Mouse (Mus musculus): ENCODE results near the gene Chmp6. TPM values are rescaled to one million over a fixed set of nuclear protein-coding genes. Genes with fewer than 3 reads are reported as not detected.
A peak's percentile ranks its signal among the peaks of the same experiment; 100 is the strongest.

Chmp6 gene
- polyA plus RNA-seq, 1 experiment from 2014 or later: 54.7 TPM

DNA sequence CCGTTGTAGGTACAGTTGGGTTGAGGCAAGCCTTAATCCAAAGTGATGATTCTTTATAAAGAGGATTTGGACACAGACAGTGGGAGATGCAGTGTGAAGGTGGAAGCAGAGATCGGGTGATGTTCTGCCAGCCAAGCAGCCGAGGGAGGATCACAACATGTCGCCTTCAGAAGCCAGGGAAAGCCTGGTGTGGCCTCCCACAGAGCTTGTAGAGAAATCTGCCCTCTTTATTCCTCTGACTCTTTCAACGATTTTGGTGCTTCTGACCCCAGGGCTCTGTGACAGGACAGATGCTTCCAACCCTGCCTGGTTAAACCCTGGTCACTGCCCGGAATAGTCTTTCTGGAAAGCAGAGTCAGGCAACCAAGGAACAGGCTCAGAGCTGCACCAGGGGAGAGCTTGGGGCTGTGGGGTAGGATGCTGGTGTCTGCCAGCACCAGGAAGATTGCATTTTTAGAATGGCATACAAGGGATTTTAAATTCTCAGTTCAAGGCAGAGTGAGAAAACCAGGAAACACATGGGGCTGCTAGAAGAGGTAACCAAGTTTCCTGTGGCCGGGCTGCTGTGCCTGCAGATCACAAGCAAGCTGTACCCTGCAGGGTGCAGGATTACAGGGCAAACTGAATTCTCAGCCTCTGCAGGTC is 6.1 kb upstream of the Chmp6 start:
- H3K27me3 ChIP-seq: peaks cover 15% of the 10 kb centered on the region
- DNase-seq (ENCODE audit: low read depth, low spot score) (no peak), ATAC-seq (no peak)
- ChIA-PET POLR2A (interaction anchor here (0.8 kb wide), 1 partner anchor 83 kb away, joined by 3 read pairs; no protein-coding TSS in a partner anchor), CTCF (interaction anchor here (1.5 kb wide), 1 partner anchor 84 kb away, joined by 4 read pairs; no protein-coding TSS in a partner anchor)
- TF ChIP-seq CTCF (IDR thresholded peaks at IDR 0.05): no peak
- in situ Hi-C loops (cut with MboI; ENCODE audit: low pct_unique_long_range_greater_than_20kb): loop anchor here (25.0 kb wide), 1 partner anchor 405 kb away; no protein-coding TSS in a partner anchor

DNA sequence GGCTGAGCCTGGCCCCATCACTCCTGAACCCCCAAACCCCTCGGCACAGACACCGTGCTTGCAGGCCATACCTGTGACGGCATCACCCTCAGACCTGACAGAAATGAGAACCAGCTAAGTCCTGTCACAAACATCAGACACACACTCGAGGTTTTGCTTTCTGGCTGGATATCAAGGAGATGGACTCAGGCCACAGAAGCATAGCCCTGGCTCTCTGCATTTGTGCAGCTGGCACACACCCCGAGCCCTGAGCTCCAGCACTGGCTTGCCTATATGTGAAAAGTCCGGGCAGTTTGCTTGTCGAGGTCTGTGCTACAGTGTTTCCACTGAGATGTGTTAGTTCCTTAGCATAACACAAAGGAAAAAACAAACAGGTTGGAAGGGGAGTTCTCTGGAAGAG is 5.5 kb upstream of the Chmp6 start:
- in situ Hi-C loops (cut with MboI; ENCODE audit: low pct_unique_long_range_greater_than_20kb): loop anchor here (25.0 kb wide), 1 partner anchor 405 kb away; no protein-coding TSS in a partner anchor
- ChIA-PET CTCF (interaction anchor here (1.5 kb wide), 1 partner anchor 83 kb away, joined by 4 read pairs; no protein-coding TSS in a partner anchor), POLR2A (interaction anchor here (0.8 kb wide), 1 partner anchor 82 kb away, joined by 3 read pairs; no protein-coding TSS in a partner anchor)
- DNase-seq (ENCODE audit: low read depth, low spot score) (no peak), ATAC-seq (no peak)
- TF ChIP-seq CTCF (IDR thresholded peaks at IDR 0.05): no peak
- H3K27me3 ChIP-seq: peaks cover 15% of the 10 kb centered on the region

DNA sequence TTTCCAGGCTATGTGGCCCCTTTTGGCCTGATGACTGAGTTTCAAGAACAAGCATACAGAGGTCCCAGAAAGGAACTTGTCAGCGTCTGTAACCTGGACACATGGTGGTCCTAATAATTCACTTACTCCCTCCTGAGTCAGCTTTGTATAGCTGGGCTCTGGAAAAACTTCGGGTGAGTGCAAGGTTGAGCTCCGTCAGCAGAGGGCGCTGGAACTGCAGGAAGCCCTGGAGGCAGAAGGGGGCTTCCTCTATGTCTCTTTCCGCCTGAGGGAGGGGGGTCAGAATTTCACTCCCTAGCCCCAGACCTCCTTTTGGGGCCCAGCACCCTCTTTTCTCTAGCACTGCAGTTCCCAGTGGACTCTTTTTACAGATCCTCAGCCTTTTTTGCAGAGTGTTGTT is 3.8 kb upstream of the Chmp6 start:
- no peak for ATAC-seq
- H3K27me3 ChIP-seq: peaks cover 15% of the 10 kb centered on the region
- CTCF ChIA-PET: interaction anchor here (0.6 to 3.2 kb wide), 14 partner anchors 9 to 418 kb away, joined by 3 to 29 read pairs (median 4); partner anchors contain the start of genes Endov, Ndufaf8 and Tepsin
- POLR2A ChIA-PET: no interaction called here
- DNase-seq (ENCODE audit: low read depth, low spot score): no peak
- TF ChIP-seq CTCF (IDR thresholded peaks at IDR 0.05): no peak
- in situ Hi-C loops (cut with MboI; ENCODE audit: low pct_unique_long_range_greater_than_20kb): loop anchor here (25.0 kb wide), 1 partner anchor 403 kb away; no protein-coding TSS in a partner anchor

DNA sequence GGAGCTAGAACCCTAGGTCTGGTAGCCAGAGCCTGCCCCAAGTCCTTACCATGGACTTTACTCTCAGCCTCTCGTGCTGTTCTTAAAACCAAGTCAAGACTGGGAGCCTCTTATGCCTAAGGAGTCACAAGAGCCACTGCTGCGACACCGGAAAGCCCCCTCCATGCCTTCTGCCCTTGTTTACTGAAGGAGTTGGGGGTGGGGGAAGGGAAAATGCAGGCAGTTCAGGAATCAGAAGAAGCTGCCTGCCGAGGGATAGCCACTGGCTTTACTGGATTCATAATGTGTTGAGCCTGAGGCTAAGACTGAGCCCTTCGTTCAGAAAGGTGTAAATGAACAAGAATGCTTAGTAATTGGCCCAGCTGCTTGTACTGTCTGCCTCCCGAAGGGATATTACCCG is 396 bp upstream of the Chmp6 start:
- peaks cover 5% of the 10 kb centered on the region for H3K27me3 ChIP-seq
- POLR2A ChIA-PET: interaction anchor here (0.8 to 1.4 kb wide), 4 partner anchors 8 to 78 kb away, joined by 3 to 4 read pairs (median 3); no protein-coding TSS in a partner anchor
- no peak for ATAC-seq
- CTCF ChIA-PET: interaction anchor here (0.6 to 3.3 kb wide), 5 partner anchors 8 to 79 kb away, joined by 3 to 20 read pairs (median 4); no protein-coding TSS in a partner anchor
- no peak for DNase-seq (ENCODE audit: low read depth, low spot score)
- in situ Hi-C loops (cut with MboI; ENCODE audit: low pct_unique_long_range_greater_than_20kb): loop anchor here (10.0 to 25.0 kb wide), 2 partner anchors 82 to 399 kb away; no protein-coding TSS in a partner anchor
- no peak for TF ChIP-seq CTCF (IDR thresholded peaks at IDR 0.05)

DNA sequence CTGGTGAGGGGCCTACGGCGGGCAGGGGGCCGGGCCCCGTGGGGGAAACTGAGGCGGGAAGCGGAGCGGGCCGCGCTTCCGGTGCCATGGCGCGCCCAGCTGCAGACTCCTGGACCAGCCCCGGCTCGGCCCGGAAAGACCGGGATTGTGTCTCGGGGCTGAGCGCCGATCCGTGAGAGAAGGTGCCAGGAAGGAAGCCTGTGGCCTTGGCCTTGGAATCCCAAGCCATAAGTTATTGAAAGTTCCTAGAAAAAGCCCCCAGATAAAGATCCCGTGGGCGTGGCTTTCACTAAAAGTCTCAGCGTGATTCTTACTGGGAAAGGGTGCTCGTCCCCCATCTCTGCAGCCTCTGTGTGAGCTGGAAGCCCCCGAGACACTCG is 684 bp downstream of the Chmp6 start:
- ATAC-seq (peak; percentile 33), DNase-seq (ENCODE audit: low read depth, low spot score) (no peak)
- in situ Hi-C loops (cut with MboI; ENCODE audit: low pct_unique_long_range_greater_than_20kb): loop anchor here (10.0 to 25.0 kb wide), 2 partner anchors 81 to 398 kb away; no protein-coding TSS in a partner anchor
- POLR2A ChIA-PET: interaction anchor here (1.4 kb wide), 1 partner anchor 9 kb away, joined by 4 read pairs; no protein-coding TSS in a partner anchor
- no peak for TF ChIP-seq CTCF (IDR thresholded peaks at IDR 0.05)
- no peaks in the 10 kb centered on the region for H3K27me3 ChIP-seq
- CTCF ChIA-PET: interaction anchor here (2.1 to 3.3 kb wide), 2 partner anchors 12 to 78 kb away, joined by 6 to 20 read pairs; no protein-coding TSS in a partner anchor

DNA sequence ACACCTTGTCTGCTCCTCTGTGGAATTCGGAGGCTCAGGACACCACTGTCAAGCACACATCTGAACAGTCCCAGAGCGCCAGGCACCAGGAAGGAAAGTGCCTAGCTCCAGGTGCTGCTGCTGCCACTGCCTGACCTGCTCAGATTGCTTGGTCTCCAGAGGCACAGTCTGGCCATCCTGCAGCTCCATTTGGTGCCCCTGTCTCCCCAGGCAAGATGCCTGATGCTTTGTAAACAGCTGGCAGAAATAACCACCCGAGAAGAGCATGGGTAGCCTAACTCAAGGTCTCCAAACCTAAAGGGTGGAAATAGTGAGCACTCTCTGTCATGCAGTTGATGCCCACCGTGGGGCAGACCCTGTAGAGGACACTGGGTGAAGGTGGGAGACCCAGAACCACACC is 1.1 kb downstream of the Chmp6 start:
- CTCF ChIA-PET: interaction anchor here (3.3 kb wide), 1 partner anchor 78 kb away, joined by 20 read pairs; no protein-coding TSS in a partner anchor
- no peak for TF ChIP-seq CTCF (IDR thresholded peaks at IDR 0.05)
- in situ Hi-C loops (cut with MboI; ENCODE audit: low pct_unique_long_range_greater_than_20kb): loop anchor here (10.0 to 25.0 kb wide), 2 partner anchors 80 to 398 kb away; no protein-coding TSS in a partner anchor
- POLR2A ChIA-PET: interaction anchor here (1.4 kb wide), 1 partner anchor 9 kb away, joined by 4 read pairs; no protein-coding TSS in a partner anchor
- ATAC-seq (no peak), DNase-seq (ENCODE audit: low read depth, low spot score) (no peak)
- no peaks in the 10 kb centered on the region for H3K27me3 ChIP-seq

DNA sequence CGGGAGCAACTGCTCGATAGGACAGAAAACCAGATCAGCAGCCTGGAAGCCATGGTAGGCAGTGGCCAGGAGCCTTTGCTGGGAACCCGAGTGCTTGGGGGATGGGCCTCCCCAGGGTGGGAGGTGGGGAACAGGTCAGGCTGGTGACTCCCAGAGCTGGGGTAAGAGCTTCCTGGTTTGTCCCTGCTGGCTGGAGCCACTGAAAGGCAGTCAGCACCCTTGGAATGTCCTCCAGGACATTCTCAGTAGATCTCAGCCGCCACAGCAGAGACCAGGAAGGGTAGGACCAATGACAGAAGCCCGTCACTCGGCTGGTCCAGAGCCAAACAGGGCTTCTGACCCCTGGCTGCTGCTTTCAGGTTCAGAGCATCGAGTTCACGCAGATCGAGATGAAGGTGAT is 2.4 kb downstream of the Chmp6 start:
- in situ Hi-C loops (cut with MboI; ENCODE audit: low pct_unique_long_range_greater_than_20kb): loop anchor here (10.0 to 25.0 kb wide), 2 partner anchors 79 to 397 kb away; no protein-coding TSS in a partner anchor
- H3K27me3 ChIP-seq: no peaks in the 10 kb centered on the region
- DNase-seq (ENCODE audit: low read depth, low spot score): no peak
- no peak for ATAC-seq
- ChIA-PET POLR2A (interaction anchor here (0.7 to 1.4 kb wide), 2 partner anchors 9 to 26 kb away, joined by 3 to 5 read pairs; no protein-coding TSS in a partner anchor), CTCF (interaction anchor here (1.2 to 1.6 kb wide), 2 partner anchors 10 to 11 kb away, joined by 3 to 6 read pairs; no protein-coding TSS in a partner anchor)
- no peak for TF ChIP-seq CTCF (IDR thresholded peaks at IDR 0.05)

DNA sequence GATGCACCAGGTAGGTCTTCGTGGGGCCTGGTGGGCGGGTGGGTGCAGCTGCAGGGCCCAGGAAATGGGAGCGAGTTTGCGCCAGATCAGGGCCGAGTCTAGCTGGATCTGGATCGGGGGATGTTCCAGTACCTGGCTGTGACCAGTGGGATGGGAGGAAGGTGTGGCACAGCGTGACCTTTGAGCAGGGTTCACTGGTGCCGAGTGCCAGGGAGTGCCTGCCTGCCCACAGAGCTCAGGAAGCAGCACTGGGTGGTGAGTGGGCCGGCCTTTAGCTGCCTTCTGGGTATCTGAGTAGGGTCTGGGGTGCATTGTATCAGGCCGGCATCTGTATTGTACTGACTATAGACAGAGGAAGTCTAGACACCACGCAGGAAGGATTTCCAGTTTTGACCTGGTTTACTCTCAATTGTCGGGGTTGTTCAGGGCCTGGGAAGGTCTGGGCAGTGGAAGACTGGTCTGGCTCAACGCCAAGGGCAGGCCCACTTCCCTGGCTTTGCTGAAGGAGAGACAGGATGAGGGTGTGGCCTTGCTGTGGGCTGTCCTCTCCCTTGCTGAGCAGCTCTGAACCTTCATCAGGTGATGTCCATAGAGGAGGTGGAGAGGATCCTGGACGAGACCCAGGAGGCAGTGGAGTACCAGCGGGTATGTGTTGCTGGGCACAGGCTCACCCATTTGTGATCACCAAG is 3.0 kb downstream of the Chmp6 start:
- ChIA-PET CTCF (interaction anchor here (1.2 to 1.6 kb wide), 2 partner anchors 9 to 10 kb away, joined by 3 to 6 read pairs; no protein-coding TSS in a partner anchor), POLR2A (interaction anchor here (1.2 to 1.4 kb wide), 2 partner anchors 9 to 11 kb away, joined by 3 read pairs; no protein-coding TSS in a partner anchor)
- ATAC-seq (no peak), DNase-seq (ENCODE audit: low read depth, low spot score) (no peak)
- no peaks in the 10 kb centered on the region for H3K27me3 ChIP-seq
- TF ChIP-seq CTCF (IDR thresholded peaks at IDR 0.05): no peak
- in situ Hi-C loops (cut with MboI; ENCODE audit: low pct_unique_long_range_greater_than_20kb): loop anchor here (10.0 to 25.0 kb wide), 2 partner anchors 79 to 396 kb away; no protein-coding TSS in a partner anchor

DNA sequence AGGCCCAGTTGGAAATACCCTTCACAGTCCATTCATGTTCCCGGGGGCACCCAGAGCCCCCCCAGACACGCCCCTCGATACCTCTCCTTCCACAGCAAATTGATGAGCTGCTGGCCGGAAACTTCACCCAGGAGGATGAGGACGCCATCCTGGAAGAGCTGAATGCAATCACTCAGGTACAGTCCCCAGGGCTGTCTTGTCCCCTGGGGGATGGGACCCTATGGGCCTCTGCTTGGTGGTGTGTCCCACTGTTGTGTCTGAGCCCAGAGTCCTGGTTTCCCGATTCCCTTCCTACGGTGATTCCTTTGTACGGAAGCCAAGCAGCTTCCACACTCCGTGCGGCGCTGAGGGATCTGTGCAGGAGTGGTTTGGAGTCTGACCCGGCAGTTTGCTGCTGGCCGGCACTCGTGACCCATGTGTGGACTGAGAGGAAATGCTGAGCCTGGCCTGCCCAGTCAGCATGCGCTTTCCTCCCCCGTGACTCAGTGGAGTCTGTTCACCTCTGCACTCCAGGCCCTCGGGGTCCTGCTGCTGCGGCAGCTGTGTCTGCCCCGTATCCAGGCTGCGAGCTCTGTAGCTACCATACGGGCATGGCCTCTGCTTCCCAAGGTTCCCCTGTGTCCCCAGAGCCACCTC is 3.7 kb downstream of the Chmp6 start:
- TF ChIP-seq CTCF (IDR thresholded peaks at IDR 0.05): no peak
- in situ Hi-C loops (cut with MboI; ENCODE audit: low pct_unique_long_range_greater_than_20kb): loop anchor here (10.0 to 25.0 kb wide), 2 partner anchors 78 to 395 kb away; no protein-coding TSS in a partner anchor
- ChIA-PET CTCF (interaction anchor here (1.2 to 1.6 kb wide), 2 partner anchors 8 to 10 kb away, joined by 3 to 6 read pairs; no protein-coding TSS in a partner anchor), POLR2A (interaction anchor here (1.2 kb wide), 1 partner anchor 10 kb away, joined by 3 read pairs; no protein-coding TSS in a partner anchor)
- no peaks in the 10 kb centered on the region for H3K27me3 ChIP-seq
- ATAC-seq (no peak), DNase-seq (ENCODE audit: low read depth, low spot score) (no peak)
